Mouse (Mus musculus) heart, embryonic 15.5 days (tissue): ENCODE measurements around the gene Frmd8. TPM values are rescaled to one million over a fixed set of nuclear protein-coding genes. Genes with fewer than 3 reads are reported as not detected.
A peak's percentile ranks its signal among the peaks of the same experiment; 100 is the strongest.

Source experiments
- ATAC-seq: fragments of 200-750 bp; cut with Nextera tagmentation; replicated peaks from 2 replicates; pipeline ENCODE4 v1.8.0; 2017; ENCODE audit warnings: low read depth, moderate TSS enrichment; ENCODE audit not compliant: insufficient number of reproducible peaks, insufficient read depth, low FRiP score
- H3K27ac ChIP-seq: fragments of 300-500 bp; sonication (generic); 2 replicates; pipeline ENCODE4 v1.5.1; 2015; ENCODE audit warnings: mild to moderate bottlenecking, inconsistent platforms
- H3K27me3 ChIP-seq: fragments of 300-500 bp; sonication (generic); 2 replicates; pipeline ENCODE4 v1.6.1; 2015; ENCODE audit warnings: inconsistent platforms
- H3K36me3 ChIP-seq: fragments of 300-500 bp; sonication (generic); 2 replicates; pipeline ENCODE4 v1.6.1; 2015; ENCODE audit warnings: mild to moderate bottlenecking, inconsistent platforms
- H3K4me1 ChIP-seq: fragments of 300-500 bp; sonication (generic); replicated peaks from 2 replicates; pipeline ENCODE4 v1.6.1; 2015; ENCODE audit warnings: inconsistent platforms
- H3K4me2 ChIP-seq: fragments of 300-500 bp; sonication (generic); 2 replicates; pipeline ENCODE4 v1.6.1; 2015; ENCODE audit warnings: inconsistent platforms, mild to moderate bottlenecking, moderate library complexity
- H3K4me3 ChIP-seq: fragments of 300-500 bp; sonication (generic); 2 replicates; pipeline ENCODE4 v1.5.1; 2015; ENCODE audit warnings: mild to moderate bottlenecking, inconsistent platforms
- H3K9ac ChIP-seq: fragments of 300-500 bp; sonication (generic); 2 replicates; pipeline ENCODE4 v1.6.1; 2015; ENCODE audit warnings: mild to moderate bottlenecking, inconsistent platforms
- H3K9me3 ChIP-seq: fragments of 300-500 bp; sonication (generic); replicated peaks from 2 replicates; pipeline ENCODE4 v1.6.1; 2016; ENCODE audit warnings: inconsistent platforms
- WGBS: fragments of 180-500 bp; shearing (Covaris S2); methylation state at CpG from one replicate; pipeline ENCODE4 v1.1.7; 2015; ENCODE audit warnings: mixed read lengths; 5-methylcytosine and 5-hydroxymethylcytosine counted together
- polyA plus RNA-seq: library from polyadenylated mRNA; unstranded; fragments of >200 nt; fragmentation: Nextera tagmentation; extraction: Ambion mirVana; gene quantifications from 2 replicates; pipeline ENCODE4 v1.2.1, GENCODE M21; 2015

Gene Frmd8
- polyA plus RNA-seq, 1 experiment from 2014 or later = 25.1 TPM

- peak overlapping the region; percentile 20; the same call in 1 of the 2 replicates for H3K9ac ChIP-seq
- ATAC-seq = no peak
- H3K27ac ChIP-seq = peak overlapping the region; percentile 91
- H3K4me2 ChIP-seq = peak overlapping the region; percentile 25; the same call in 1 of the 2 replicates
- no peaks in the 10 kb centered on the region for H3K36me3 ChIP-seq
- H3K27me3 ChIP-seq = no peaks in the 10 kb centered on the region
- 58% methylated on average over 6 of the region's 6 CpGs for WGBS
- H3K4me3 ChIP-seq = no peak overlapping the region
- peaks cover 55% of the 10 kb centered on the region for H3K4me1 ChIP-seq
- no peaks in the 10 kb centered on the region for H3K9me3 ChIP-seq
These were observed 48.0 kb downstream of the Frmd8 start for GRCm38 (mm10) chr19:5827044-5827443.

- H3K9me3 ChIP-seq = no peaks in the 10 kb centered on the region
- H3K9ac ChIP-seq = no peak overlapping the region
- no peaks in the 10 kb centered on the region for H3K27me3 ChIP-seq
- WGBS = 65% methylated on average over 4 of the region's 4 CpGs
- no peaks in the 10 kb centered on the region for H3K36me3 ChIP-seq
- H3K4me3 ChIP-seq = no peak overlapping the region
- peak overlapping the region; percentile 91 for H3K27ac ChIP-seq
- peaks cover 56% of the 10 kb centered on the region for H3K4me1 ChIP-seq
- H3K4me2 ChIP-seq = peak overlapping the region; percentile 25; the same call in 1 of the 2 replicates
- ATAC-seq = no peak
These were observed 48.4 kb downstream of the Frmd8 start for GRCm38 (mm10) chr19:5826731-5827002.

- peaks cover 60% of the 10 kb centered on the region for H3K4me1 ChIP-seq
- H3K9ac ChIP-seq = no peak overlapping the region
- WGBS = 87% methylated on average over 5 of the region's 5 CpGs
- no peak overlapping the region for H3K4me3 ChIP-seq
- no peaks in the 10 kb centered on the region for H3K36me3 ChIP-seq
- peak overlapping the region; percentile 91; the same call in 1 of the 2 replicates for H3K27ac ChIP-seq
- H3K4me2 ChIP-seq = no peak overlapping the region
- H3K9me3 ChIP-seq = no peaks in the 10 kb centered on the region
- H3K27me3 ChIP-seq = no peaks in the 10 kb centered on the region
- ATAC-seq = no peak
These were observed 49.0 kb downstream of the Frmd8 start for GRCm38 (mm10) chr19:5825901-5826730.

- WGBS = 73% methylated on average over 10 of the region's 10 CpGs
- Histone ChIP-seq H3K4me1 (peaks cover 62% of the 10 kb centered on the region), H3K4me2 (peak overlapping the region; percentile 9; the same call in 1 of the 2 replicates), H3K9ac (peak overlapping the region; percentile 27; the same call in 1 of the 2 replicates), H3K27me3 (no peaks in the 10 kb centered on the region), H3K4me3 (no peak overlapping the region), H3K36me3 (no peaks in the 10 kb centered on the region), H3K9me3 (no peaks in the 10 kb centered on the region), H3K27ac (peak overlapping the region; percentile 88)
- ATAC-seq = no peak
These were observed 50.1 kb downstream of the Frmd8 start for GRCm38 (mm10) chr19:5824826-5825617.

- no peaks in the 10 kb centered on the region for H3K9me3 ChIP-seq
- 52% methylated on average over 22 of the region's 22 CpGs for WGBS
- H3K4me3 ChIP-seq = no peak overlapping the region
- H3K4me2 ChIP-seq = peak overlapping the region; percentile 9
- no peak for ATAC-seq
- H3K27me3 ChIP-seq = no peaks in the 10 kb centered on the region
- no peaks in the 10 kb centered on the region for H3K36me3 ChIP-seq
- H3K9ac ChIP-seq = peak overlapping the region; percentile 27; the same call in 1 of the 2 replicates
- peaks cover 66% of the 10 kb centered on the region for H3K4me1 ChIP-seq
- peak overlapping the region; percentile 88 for H3K27ac ChIP-seq
These were observed 50.8 kb downstream of the Frmd8 start for GRCm38 (mm10) chr19:5824043-5824825.

GRCm38 (mm10) chr19:5823266-5823839, 51.7 kb downstream of the Frmd8 start:
- 25% methylated on average over 9 of the region's 9 CpGs for WGBS
- Histone ChIP-seq H3K9me3 (no peaks in the 10 kb centered on the region), H3K27ac (peak overlapping the region; percentile 88), H3K4me2 (peak overlapping the region; percentile 56), H3K27me3 (no peaks in the 10 kb centered on the region), H3K9ac (peak overlapping the region; percentile 18), H3K4me3 (peak overlapping the region; percentile 13; the same call in 1 of the 2 replicates), H3K4me1 (peaks cover 75% of the 10 kb centered on the region), H3K36me3 (no peaks in the 10 kb centered on the region)
- ATAC-seq = no peak

- Histone ChIP-seq H3K9me3 (no peaks in the 10 kb centered on the region), H3K27me3 (no peaks in the 10 kb centered on the region), H3K9ac (peak overlapping the region; percentile 55; the same call in 1 of the 2 replicates), H3K27ac (peak overlapping the region; percentile 88), H3K4me1 (peaks cover 77% of the 10 kb centered on the region), H3K36me3 (no peaks in the 10 kb centered on the region), H3K4me2 (peak overlapping the region; percentile 56), H3K4me3 (no peak overlapping the region)
- ATAC-seq = no peak
- 61% methylated on average over 7 of the region's 7 CpGs for WGBS
These were observed 52.3 kb downstream of the Frmd8 start for GRCm38 (mm10) chr19:5822834-5823205.

- ATAC-seq = peak; percentile 54; the same call in 1 of the 2 replicates
These were observed 52.8 kb downstream of the Frmd8 start for GRCm38 (mm10) chr19:5822174-5822833.

GRCm38 (mm10) chr19:5821847-5822173, 53.3 kb downstream of the Frmd8 start:
- H3K4me2 ChIP-seq = peak overlapping the region; percentile 56
- H3K9ac ChIP-seq = peak overlapping the region; percentile 55
- peak overlapping the region; percentile 33 for H3K4me3 ChIP-seq
- H3K36me3 ChIP-seq = no peaks in the 10 kb centered on the region
- peaks cover 73% of the 10 kb centered on the region for H3K4me1 ChIP-seq
- no peaks in the 10 kb centered on the region for H3K9me3 ChIP-seq
- no peak for ATAC-seq
- H3K27ac ChIP-seq = peak overlapping the region; percentile 88
- no peaks in the 10 kb centered on the region for H3K27me3 ChIP-seq
- WGBS = 46% methylated on average over 5 of the region's 5 CpGs

More at GRCm38 (mm10) chr19:5822174-5822833, 52.8 kb downstream of the Frmd8 start:
- Histone ChIP-seq H3K27me3 (no peaks in the 10 kb centered on the region), H3K9me3 (no peaks in the 10 kb centered on the region), H3K4me2 (peak overlapping the region; percentile 56), H3K36me3 (no peaks in the 10 kb centered on the region), H3K4me3 (peak overlapping the region; percentile 33), H3K4me1 (peaks cover 77% of the 10 kb centered on the region), H3K27ac (peak overlapping the region; percentile 88), H3K9ac (peak overlapping the region; percentile 55)
- 23% methylated on average over 12 of the region's 12 CpGs for WGBS

- no peaks in the 10 kb centered on the region for H3K9me3 ChIP-seq
- no peaks in the 10 kb centered on the region for H3K27me3 ChIP-seq
- peak overlapping the region; percentile 30; the same call in 1 of the 2 replicates for H3K9ac ChIP-seq
- peaks cover 56% of the 10 kb centered on the region for H3K4me1 ChIP-seq
- no peak overlapping the region for H3K4me3 ChIP-seq
- 0 out of 2 replicates have a peak, but pooled peaks have one; percentile 23 for ATAC-seq
- 0 out of 2 replicates have a peak overlapping the region, but pooled peaks have one; percentile 13 for H3K4me2 ChIP-seq
- 38% methylated on average over 12 of the region's 12 CpGs for WGBS
- peak overlapping the region; percentile 62 for H3K27ac ChIP-seq
- H3K36me3 ChIP-seq = no peaks in the 10 kb centered on the region
These were observed 55.5 kb downstream of the Frmd8 start for GRCm38 (mm10) chr19:5819549-5819948.
